Mouse (Mus musculus): ENCODE results near the gene Mapk1ip1. TPM values are rescaled to one million over a fixed set of nuclear protein-coding genes. Genes with fewer than 3 reads are reported as not detected.

Gene Mapk1ip1
- polyA plus RNA-seq, 1 experiment = 16.2 TPM

GRCm38 (mm10) chr7:138788109-138788508 lies 58.0 kb downstream of the Mapk1ip1 start:
- no peak overlapping the region for H3K27ac ChIP-seq (replicated peaks; ENCODE audit: low read depth, low read length)
- no peaks in the 10 kb centered on the region for H3K4me1 ChIP-seq (ENCODE audit: control insufficient read depth, insufficient read depth, insufficient read length, low read length)
- H3K4me3 ChIP-seq (ENCODE audit: insufficient read depth, low read depth, low read length) = no peak overlapping the region

Other genes starting within 250 kb of the Mapk1ip1 start
- 46.5 and 55.9 TPM in 2 replicates for gene Ppp2r2d, start 194 bp downstream of the Mapk1ip1 start, polyA plus RNA-seq (2012; ENCODE audit: insufficient read depth, insufficient read length, missing spikeins)
- gene Bnip3, start 63.2 kb upstream of the Mapk1ip1 start, polyA plus RNA-seq (2012; ENCODE audit: insufficient read depth, insufficient read length, missing spikeins) = 291 and 323 TPM in 2 replicates
- not detected in 2 replicates for gene Jakmip3, start 94.5 kb upstream of the Mapk1ip1 start, polyA plus RNA-seq (2012; ENCODE audit: insufficient read depth, insufficient read length, missing spikeins)
- 0.54 TPM in 1 of 2 replicates, not detected in the other for gene Dpysl4, start 239.7 kb upstream of the Mapk1ip1 start, polyA plus RNA-seq (2012; ENCODE audit: insufficient read depth, insufficient read length, missing spikeins)

Measured in brown adipose tissue, adult 24 weeks (tissue).